Mouse (Mus musculus): ENCODE data around the gene Ubxn11. TPM values are rescaled to one million over a fixed set of nuclear protein-coding genes. Genes with fewer than 3 reads are reported as not detected.
"Not testable (repeated sequence)": the region's sequence is repeated elsewhere in the genome, so short reads cannot be mapped to it uniquely, and the experiment has no call there.

Ubxn11 gene
- polyA plus RNA-seq, 1 experiment from 2014 or later = 6.2 TPM

- peak overlapping the region; percentile 53; the same call in 1 of the 2 replicates for H3K9ac ChIP-seq
- WGBS = 5% methylated on average over 30 of the region's 30 CpGs
- H3K27me3 ChIP-seq; H3K27ac ChIP-seq; ATAC-seq; H3K4me1 ChIP-seq; H3K9me3 ChIP-seq (replicated peaks): not testable (repeated sequence)
- H3K4me3 ChIP-seq = peak overlapping the region; percentile 52
- H3K36me3 ChIP-seq (ENCODE audit: poor library complexity, severe bottlenecking) = peaks cover 18% of the 10 kb centered on the region
- H3K4me2 ChIP-seq = peak overlapping the region; percentile 65
Observed at GRCm38 (mm10) chr4:134160071-134160470, 57.7 kb downstream of the Ubxn11 start.

GRCm38 (mm10) chr4:134164591-134164990, 62.2 kb downstream of the Ubxn11 start:
- ATAC-seq = no peak
- no peaks in the 10 kb centered on the region for H3K27me3 ChIP-seq
- no peak overlapping the region for H3K4me2 ChIP-seq
- H3K4me1 ChIP-seq = no peaks in the 10 kb centered on the region
- peaks cover 29% of the 10 kb centered on the region for H3K36me3 ChIP-seq (ENCODE audit: poor library complexity, severe bottlenecking)
- H3K4me3 ChIP-seq = no peak overlapping the region
- 93% methylated on average over 6 of the region's 6 CpGs for WGBS
- H3K9me3 ChIP-seq (replicated peaks) = no peaks in the 10 kb centered on the region
- H3K9ac ChIP-seq = no peak overlapping the region
- H3K27ac ChIP-seq = no peak overlapping the region

GRCm38 (mm10) chr4:134165024-134165423, 62.7 kb downstream of the Ubxn11 start:
- Histone ChIP-seq H3K4me3 (no peak overlapping the region), H3K27me3 (no peaks in the 10 kb centered on the region), H3K36me3 (ENCODE audit: poor library complexity, severe bottlenecking) (peaks cover 29% of the 10 kb centered on the region), H3K9me3 (replicated peaks) (no peaks in the 10 kb centered on the region), H3K4me1 (no peaks in the 10 kb centered on the region), H3K4me2 (no peak overlapping the region), H3K9ac (no peak overlapping the region), H3K27ac (no peak overlapping the region)
- 89% methylated on average over 6 of the region's 6 CpGs for WGBS
- no peak for ATAC-seq

GRCm38 (mm10) chr4:134165548-134166465, 63.4 kb downstream of the Ubxn11 start:
- no peak overlapping the region for H3K4me2 ChIP-seq
- H3K27ac ChIP-seq = no peak overlapping the region
- no peak overlapping the region for H3K9ac ChIP-seq
- H3K27me3 ChIP-seq = no peaks in the 10 kb centered on the region
- H3K9me3 ChIP-seq (replicated peaks) = no peaks in the 10 kb centered on the region
- H3K4me3 ChIP-seq = no peak overlapping the region
- H3K4me1 ChIP-seq = no peaks in the 10 kb centered on the region
- H3K36me3 ChIP-seq (ENCODE audit: poor library complexity, severe bottlenecking) = peaks cover 33% of the 10 kb centered on the region
- 83% methylated on average over 3 of the region's 3 CpGs for WGBS
- ATAC-seq = no peak

GRCm38 (mm10) chr4:134166906-134167305, 64.5 kb downstream of the Ubxn11 start:
- Histone ChIP-seq H3K27me3 (no peaks in the 10 kb centered on the region), H3K27ac (no peak overlapping the region), H3K36me3 (ENCODE audit: poor library complexity, severe bottlenecking) (peaks cover 38% of the 10 kb centered on the region), H3K4me1 (no peaks in the 10 kb centered on the region), H3K4me2 (no peak overlapping the region), H3K9me3 (replicated peaks) (no peaks in the 10 kb centered on the region), H3K9ac (no peak overlapping the region), H3K4me3 (no peak overlapping the region)
- 92% methylated on average over 3 of the region's 3 CpGs for WGBS
- ATAC-seq = no peak

GRCm38 (mm10) chr4:134172391-134172790, 70.0 kb downstream of the Ubxn11 start:
- no peak for ATAC-seq
- H3K27ac ChIP-seq = no peak overlapping the region
- H3K4me1 ChIP-seq = no peaks in the 10 kb centered on the region
- no peak overlapping the region for H3K4me3 ChIP-seq
- H3K36me3 ChIP-seq (ENCODE audit: poor library complexity, severe bottlenecking) = peaks cover 17% of the 10 kb centered on the region; the same call in 1 of the 2 replicates
- 70% methylated on average over 3 of the region's 3 CpGs for WGBS
- H3K27me3 ChIP-seq = no peaks in the 10 kb centered on the region
- H3K4me2 ChIP-seq = no peak overlapping the region
- no peaks in the 10 kb centered on the region for H3K9me3 ChIP-seq (replicated peaks)
- H3K9ac ChIP-seq = no peak overlapping the region

Other genes with a start within 250 kb of the Ubxn11 start
- 14.5 and 15.2 TPM in 2 replicates for gene Rps6ka1, start 214.8 kb upstream of the Ubxn11 start, polyA plus RNA-seq (2015; fragmentation: Nextera tagmentation; extraction: Ambion mirVana)
- gene Hmgn2, start 133.9 kb upstream of the Ubxn11 start, polyA plus RNA-seq (2015; fragmentation: Nextera tagmentation; extraction: Ambion mirVana) = 3,166 and 3,367 TPM in 2 replicates
- 47.1 and 47.6 TPM in 2 replicates for gene Dhdds, start 101.7 kb upstream of the Ubxn11 start, polyA plus RNA-seq (2015; fragmentation: Nextera tagmentation; extraction: Ambion mirVana)
- gene Lin28a, start 83.7 kb upstream of the Ubxn11 start, polyA plus RNA-seq (2015; fragmentation: Nextera tagmentation; extraction: Ambion mirVana) = 0.15 and 0.34 TPM in 2 replicates
- gene Zfp683, start 48.7 kb upstream of the Ubxn11 start, polyA plus RNA-seq (2015; fragmentation: Nextera tagmentation; extraction: Ambion mirVana) = not detected in 2 replicates
- 0.47 and 0.53 TPM in 2 replicates for gene Crybg2, start 41.8 kb upstream of the Ubxn11 start, polyA plus RNA-seq (2015; fragmentation: Nextera tagmentation; extraction: Ambion mirVana)
- gene Cd52, start 7.5 kb upstream of the Ubxn11 start, polyA plus RNA-seq (2015; fragmentation: Nextera tagmentation; extraction: Ambion mirVana) = 2.2 and 2.6 TPM in 2 replicates
- 285 TPM in 2 replicates for gene Sh3bgrl3, start 26.2 kb downstream of the Ubxn11 start, polyA plus RNA-seq (2015; fragmentation: Nextera tagmentation; extraction: Ambion mirVana)
- gene Cep85, start 84.5 kb downstream of the Ubxn11 start, polyA plus RNA-seq (2015; fragmentation: Nextera tagmentation; extraction: Ambion mirVana) = 22.6 and 22.8 TPM in 2 replicates
- not detected in 2 replicates for gene Gm7534, start 100.4 kb downstream of the Ubxn11 start, polyA plus RNA-seq (2015; fragmentation: Nextera tagmentation; extraction: Ambion mirVana)
- not detected in 2 replicates for gene Catsper4, start 124.8 kb downstream of the Ubxn11 start, polyA plus RNA-seq (2015; fragmentation: Nextera tagmentation; extraction: Ambion mirVana)
- gene Cnksr1, start 135.8 kb downstream of the Ubxn11 start, polyA plus RNA-seq (2015; fragmentation: Nextera tagmentation; extraction: Ambion mirVana) = not detected in 2 replicates
- gene E130218I03Rik, start 141.1 kb downstream of the Ubxn11 start, polyA plus RNA-seq (2015; fragmentation: Nextera tagmentation; extraction: Ambion mirVana) = 0.65 and 0.68 TPM in 2 replicates
- gene Zfp593, start 143.0 kb downstream of the Ubxn11 start, polyA plus RNA-seq (2015; fragmentation: Nextera tagmentation; extraction: Ambion mirVana) = 16.6 and 17.2 TPM in 2 replicates
- gene Gm30191, start 144.4 kb downstream of the Ubxn11 start, polyA plus RNA-seq (2015; fragmentation: Nextera tagmentation; extraction: Ambion mirVana) = not detected in 2 replicates
- gene Grrp1, start 151.5 kb downstream of the Ubxn11 start, polyA plus RNA-seq (2015; fragmentation: Nextera tagmentation; extraction: Ambion mirVana) = 4.7 and 5.1 TPM in 2 replicates
- gene Pdik1l, start 185.3 kb downstream of the Ubxn11 start, polyA plus RNA-seq (2015; fragmentation: Nextera tagmentation; extraction: Ambion mirVana) = 32.4 and 37.3 TPM in 2 replicates
- gene Trim63, start 212.6 kb downstream of the Ubxn11 start, polyA plus RNA-seq (2015; fragmentation: Nextera tagmentation; extraction: Ambion mirVana) = 0.16 TPM in 1 of 2 replicates, not detected in the other
- gene Slc30a2, start 240.6 kb downstream of the Ubxn11 start, polyA plus RNA-seq (2015; fragmentation: Nextera tagmentation; extraction: Ambion mirVana) = not detected in 2 replicates

All from forebrain, embryonic 13.5 days (tissue).